Mouse (Mus musculus): ENCODE measurements around the gene Tubb4b. TPM values are rescaled to one million over a fixed set of nuclear protein-coding genes. Genes with fewer than 3 reads are reported as not detected.
A peak's percentile ranks its signal among the peaks of the same experiment; 100 is the strongest.

Tubb4b gene
- total RNA-seq, 1 experiment from 2014 or later, result 294 TPM

DNA sequence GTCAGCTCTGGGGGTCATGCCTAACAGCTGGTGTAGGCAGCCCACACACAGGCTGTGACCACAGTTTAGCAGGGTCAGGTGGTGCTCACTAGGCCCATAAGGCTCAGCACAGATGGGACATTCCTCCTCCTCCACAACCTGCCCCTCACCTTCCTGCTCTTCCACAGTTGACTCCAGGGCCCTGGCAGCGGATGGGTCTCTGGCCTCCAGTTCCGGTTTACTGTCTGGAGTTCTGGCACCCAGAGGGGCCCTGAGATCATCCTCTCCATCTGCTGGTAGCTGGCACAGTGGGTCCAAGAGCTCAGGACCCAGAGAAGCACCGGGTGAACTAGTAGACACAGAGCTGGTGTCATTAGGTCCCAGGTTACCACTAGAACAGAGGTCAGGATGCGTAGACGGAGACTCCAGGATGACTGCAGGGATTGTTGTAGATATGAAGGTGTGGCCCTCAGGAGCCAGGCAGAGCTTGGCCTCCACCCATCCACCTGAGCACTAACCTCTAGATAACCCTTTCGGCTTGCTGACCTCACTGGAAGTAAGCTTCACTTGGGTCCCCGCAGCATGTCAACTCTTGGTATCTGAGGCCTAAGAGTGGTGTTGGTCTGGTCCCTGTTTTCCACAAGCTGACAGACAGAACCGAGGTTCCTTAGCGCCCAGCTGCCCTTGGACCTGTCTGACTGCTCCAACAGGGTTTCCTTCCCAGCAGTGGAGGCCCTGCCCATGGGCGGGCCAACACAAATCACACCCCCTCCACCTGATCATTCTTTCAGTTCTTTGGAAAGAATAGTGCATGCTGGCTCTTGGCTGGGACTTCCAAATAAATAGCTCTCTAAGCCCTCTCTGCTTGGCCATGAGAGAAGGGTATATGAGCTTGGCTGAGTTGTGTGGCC is 21.9 kb upstream of the Tubb4b start, which contains the start of gene AL732309.1:
Gene AL732309.1, minus strand, starts transcription at position 681 of the 890 bp plus-strand sequence.
- DNase-seq, result no peak

GRCm38 (mm10) chr2:25244144-25244543 is 19.6 kb upstream of the Tubb4b start:
- DNase-seq, result no peak

GRCm38 (mm10) chr2:25243342-25243741 is 18.8 kb upstream of the Tubb4b start:
- no peak for DNase-seq

DNA sequence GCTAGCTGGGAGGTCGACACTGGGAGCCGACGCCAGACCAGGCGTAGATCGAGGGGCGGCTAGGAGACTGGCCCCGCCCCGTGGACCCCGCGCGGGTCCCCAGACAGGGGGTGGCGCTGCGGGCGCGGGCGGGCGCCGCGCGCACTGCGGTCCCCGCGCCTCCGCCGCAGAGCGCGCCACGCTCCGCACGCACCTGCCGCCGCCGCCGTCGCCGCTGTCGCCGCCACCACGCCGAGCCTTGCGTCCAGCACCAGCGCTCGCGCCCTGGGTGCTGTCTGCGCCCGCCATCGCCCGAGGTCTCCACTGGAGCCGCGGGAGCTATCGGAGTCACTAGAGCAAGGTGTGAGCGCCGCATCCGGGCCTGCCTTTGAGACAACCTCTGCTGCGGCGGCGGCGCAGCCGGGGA is 17.6 kb upstream of the Tubb4b start, which contains the start of the genes Rnf208 and Cysrt1:
Gene Rnf208, plus strand, starts transcription at position 155 of the 406 bp plus-strand sequence.
Gene Cysrt1, minus strand, starts transcription at position 352 of the 406 bp plus-strand sequence.
- peak; percentile 32 for DNase-seq

DNA sequence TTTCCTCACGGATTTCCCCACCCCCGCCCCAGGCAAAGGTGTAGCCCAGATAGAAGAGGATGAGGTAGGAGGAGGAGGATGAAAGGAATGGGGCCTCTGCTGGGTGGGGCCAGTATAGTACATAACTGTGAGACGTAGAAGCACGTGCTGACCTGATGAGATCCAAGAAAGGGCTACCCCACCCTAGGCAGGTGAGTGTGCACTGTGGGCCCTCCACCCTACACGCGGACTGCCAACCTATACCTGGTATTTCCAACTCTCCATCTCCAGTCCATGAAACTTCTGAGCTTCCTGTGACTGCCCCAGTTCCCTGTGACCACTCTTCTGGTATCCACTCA is 16.9 kb upstream of the Tubb4b start:
- no peak for DNase-seq

DNA sequence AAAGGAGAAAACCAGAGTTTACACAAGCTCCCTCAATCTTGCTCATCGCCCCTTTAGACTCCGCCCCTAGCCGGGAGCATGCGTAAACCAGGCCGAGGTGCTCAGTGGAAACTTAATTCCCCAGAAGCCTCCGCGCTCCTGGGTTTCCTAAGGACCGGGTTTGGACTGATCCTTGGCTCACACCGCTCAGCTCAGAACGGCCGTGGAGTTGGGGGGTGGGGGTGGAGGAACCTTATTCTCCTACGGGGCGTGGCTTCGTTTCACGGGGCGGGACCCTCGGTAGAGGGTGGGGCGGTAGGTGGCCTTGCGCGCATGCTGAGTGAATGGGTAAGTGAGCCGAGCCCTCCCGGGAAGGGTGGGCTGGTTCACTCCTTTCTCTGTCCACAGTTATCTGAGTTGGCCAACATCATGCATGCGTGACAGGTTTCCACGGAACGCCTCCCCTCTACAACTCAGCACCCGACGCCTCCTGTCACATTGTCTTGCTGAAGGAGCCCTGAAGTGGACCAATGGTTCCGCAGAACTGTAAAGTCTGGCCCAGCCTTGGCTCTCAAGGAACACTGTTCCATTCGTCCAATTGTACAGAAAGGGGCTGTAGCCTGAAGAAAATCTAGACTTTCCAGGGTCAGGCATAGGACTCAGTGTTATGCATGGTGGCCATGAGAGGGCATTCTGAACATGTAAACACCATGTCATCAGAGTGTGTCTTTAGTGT is 16.4 kb upstream of the Tubb4b start:
- peak; percentile 88 for DNase-seq

DNA sequence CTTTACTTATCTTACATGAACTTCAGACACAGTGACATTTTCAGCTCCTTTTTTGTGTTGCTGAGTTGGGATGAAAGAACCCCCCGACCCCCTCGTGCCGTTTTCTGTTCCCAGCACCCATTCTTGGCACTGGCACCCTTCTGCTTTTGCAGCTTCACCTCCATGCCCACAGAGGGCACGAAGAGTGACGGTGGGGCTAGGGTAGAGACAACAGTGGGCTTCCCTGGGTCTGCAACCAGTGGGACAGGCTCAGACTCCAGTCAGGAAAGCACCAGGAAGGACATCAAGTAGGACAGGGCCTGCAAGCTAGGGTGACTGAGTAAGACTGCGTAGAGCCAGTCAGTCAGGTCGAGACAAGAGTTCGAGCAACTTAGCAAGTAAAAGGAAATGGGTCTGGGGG is 15.8 kb upstream of the Tubb4b start:
- DNase-seq, result no peak

DNA sequence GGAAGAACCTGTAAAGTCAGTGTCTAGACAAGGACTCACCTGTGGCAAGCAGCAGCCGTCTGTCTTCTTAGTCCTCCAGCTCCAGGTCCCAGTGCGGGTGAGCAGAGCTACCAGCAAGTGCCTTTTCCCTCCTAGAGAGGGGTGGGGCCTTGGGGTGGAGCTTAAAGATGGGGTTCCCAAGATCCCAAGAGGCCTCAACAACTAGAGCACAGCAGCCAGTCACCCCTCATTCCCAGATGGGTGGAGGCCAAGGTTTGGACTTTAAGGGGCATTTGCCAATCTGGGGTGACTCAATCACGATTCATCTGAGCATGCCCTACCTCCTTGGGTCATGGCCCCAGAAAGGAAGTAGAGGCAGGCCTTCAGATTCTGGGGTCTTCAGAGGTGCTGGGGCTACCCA is 15.3 kb upstream of the Tubb4b start:
- no peak for DNase-seq

DNA sequence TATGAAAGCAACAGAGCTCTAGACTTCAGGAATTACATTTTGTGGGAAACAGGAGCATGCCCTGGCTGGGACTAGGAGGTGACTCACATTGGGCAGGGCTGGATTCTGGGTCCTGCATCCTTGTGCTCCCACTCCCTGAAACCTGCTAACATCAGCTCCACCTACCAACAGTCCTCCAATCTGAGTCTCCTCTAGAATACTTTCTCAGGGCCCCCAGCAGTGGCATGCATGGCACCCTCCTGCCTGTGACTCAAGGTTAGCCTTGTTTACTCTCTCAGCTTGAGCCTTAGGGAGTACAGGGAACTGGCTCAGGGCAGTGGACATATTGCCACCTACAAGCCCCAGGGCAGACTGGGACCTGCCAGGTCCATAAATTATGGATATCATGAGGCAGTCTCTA is 13.6 kb upstream of the Tubb4b start:
- DNase-seq, result no peak

- no peak for DNase-seq
These were observed 13.0 kb upstream of the Tubb4b start for GRCm38 (mm10) chr2:25237522-25237921.

GRCm38 (mm10) chr2:25236614-25237013 is 12.1 kb upstream of the Tubb4b start, which contains the start of gene Rnf224:
Gene Rnf224, minus strand, starts transcription at chr2:25236787.
- DNase-seq, result no peak

- no peak for DNase-seq
These were observed 10.2 kb upstream of the Tubb4b start for GRCm38 (mm10) chr2:25234551-25235220.

DNA sequence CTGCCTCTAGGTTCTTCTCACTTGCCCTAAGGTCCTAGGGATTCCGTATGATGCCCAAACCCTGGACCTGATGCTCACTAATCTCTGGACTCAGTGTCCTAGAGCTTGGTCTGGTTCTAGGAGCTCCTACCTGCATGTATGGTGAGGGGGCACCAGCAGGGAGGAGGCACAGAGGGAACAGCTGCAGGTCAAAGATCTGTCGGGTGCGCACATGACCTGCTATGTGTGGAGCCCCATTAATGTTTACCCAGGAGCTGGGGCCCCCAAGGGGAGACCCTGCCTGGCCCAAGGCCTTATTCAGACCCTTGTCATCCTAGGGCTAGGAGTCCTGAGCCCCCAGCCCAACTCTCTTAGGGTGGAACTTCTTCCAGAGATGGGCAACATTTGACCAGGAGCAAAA is 9.5 kb upstream of the Tubb4b start, which contains the start of gene Slc34a3:
Gene Slc34a3, minus strand, starts transcription at position 315 of the 400 bp plus-strand sequence.
- DNase-seq, result no peak

- DNase-seq, result no peak
These were observed 8.9 kb upstream of the Tubb4b start for GRCm38 (mm10) chr2:25233421-25233820.

GRCm38 (mm10) chr2:25231038-25231437 is 6.5 kb upstream of the Tubb4b start:
- no peak for DNase-seq

DNA sequence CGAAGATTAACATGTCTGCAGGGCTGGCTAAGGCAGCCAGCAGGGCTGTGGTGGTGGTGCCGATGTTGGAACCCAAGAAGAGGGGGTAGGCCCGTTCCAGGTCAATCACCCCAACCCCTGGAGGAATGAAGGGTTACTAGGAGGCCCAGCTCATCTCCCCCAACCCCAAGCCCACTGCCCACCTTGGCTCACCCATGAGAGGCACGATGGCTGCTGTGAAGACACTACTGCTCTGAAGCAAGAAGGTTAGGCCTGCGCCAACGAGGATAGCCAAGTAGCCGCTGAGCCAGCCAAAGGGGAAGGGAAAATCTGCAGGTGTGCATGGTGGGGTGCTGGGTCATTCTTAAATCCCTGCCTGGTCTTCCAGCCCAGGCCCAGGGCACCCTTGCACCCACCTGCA is 6.1 kb upstream of the Tubb4b start:
- no peak for DNase-seq

DNA sequence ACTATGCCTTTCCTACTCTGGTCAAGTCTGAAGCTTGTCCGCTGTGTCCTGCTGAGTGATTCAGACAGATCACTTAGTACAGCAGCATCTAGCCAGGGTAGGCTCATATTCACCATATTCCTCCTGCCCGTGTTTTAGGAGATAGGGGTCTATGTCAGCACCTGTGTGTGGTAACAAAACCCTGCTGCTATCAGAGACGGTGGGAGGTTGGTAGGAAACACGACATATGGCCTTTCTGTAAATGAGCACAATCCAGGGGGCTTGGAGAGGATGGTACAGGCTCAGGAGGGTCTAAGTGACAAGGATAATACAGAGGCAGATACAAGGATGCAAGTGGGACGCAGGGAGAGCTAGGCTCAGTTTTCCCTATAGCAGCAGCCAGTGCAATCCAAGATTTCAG is 5.1 kb upstream of the Tubb4b start:
- no peak for DNase-seq

DNA sequence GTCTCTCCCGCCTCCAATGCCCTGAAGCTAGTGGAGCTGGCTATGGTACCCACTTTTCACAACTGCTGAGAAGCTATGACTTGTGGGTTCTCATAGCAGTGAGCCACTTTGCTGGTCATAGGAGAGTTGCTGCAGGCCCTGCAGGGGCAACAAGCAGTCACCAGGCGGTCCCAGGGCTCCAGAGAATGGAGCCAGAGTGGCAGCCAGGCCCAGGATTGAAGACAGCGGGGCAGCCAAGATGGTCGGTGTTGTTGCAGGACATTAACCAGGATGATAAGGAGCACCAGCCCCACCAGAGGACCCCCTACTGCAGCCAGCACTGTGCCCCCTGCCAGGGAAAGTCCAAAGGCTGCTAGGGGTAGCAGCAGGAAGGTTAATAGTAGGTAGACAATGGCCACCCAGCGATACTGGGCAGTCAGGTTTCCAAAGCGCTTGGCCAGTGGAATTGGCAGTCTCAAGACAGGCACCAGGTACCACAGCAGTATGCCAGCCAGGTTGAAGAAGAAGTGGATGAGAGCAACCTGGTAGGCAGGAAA is 4.6 kb upstream of the Tubb4b start:
- DNase-seq, result no peak

DNA sequence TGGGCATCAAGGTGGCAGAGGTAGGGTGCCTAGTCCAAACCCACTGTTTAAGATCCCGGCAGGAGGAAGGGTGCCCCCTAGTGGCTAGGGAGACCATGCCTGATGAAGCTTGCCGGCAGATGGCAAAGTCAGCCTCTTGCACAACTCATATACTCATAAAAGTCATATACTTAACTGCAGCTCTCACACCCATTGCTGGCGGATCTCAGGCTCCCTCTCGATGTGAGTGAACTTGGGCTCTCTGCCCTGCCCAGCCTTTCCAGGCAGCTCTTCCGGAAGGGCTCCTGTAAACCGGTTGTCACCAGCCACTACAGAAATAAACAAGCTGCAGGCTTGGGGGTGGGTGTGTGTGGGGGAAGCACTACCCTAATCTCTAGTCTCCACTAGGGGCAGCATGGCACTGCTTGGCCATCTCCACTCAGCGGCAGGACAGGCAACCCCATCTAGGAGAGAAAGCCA is 4.0 kb upstream of the Tubb4b start:
- peak; percentile 92 for DNase-seq

DNA sequence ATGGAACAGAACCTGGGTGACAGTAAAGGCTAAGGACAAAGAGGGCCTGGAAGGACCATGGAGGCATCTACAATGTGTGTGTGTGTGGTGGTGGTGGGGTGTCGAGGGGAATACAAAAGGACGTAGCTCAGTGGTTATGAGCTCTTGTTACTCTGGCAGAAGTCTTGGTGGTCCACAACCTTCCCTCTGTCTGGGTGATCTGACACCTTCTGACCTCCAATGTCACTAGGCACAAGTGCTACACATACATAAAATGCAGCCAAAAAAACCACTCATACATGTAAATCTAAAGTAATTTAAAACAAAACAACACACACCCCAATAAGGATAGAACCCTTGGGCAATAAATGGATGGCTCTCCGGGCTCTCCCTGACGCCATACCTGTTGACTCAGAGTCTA is 2.9 kb upstream of the Tubb4b start:
- DNase-seq, result no peak

- DNase-seq, result no peak
These were observed 2.4 kb upstream of the Tubb4b start for GRCm38 (mm10) chr2:25226864-25227263.

GRCm38 (mm10) chr2:25225811-25226379 is 1.4 kb upstream of the Tubb4b start:
- DNase-seq, result no peak

Measured in adrenal gland, postnatal 14 days (tissue).